Mouse (Mus musculus) midbrain, postnatal 0 days (tissue): Measurements from ENCODE around the gene Crlf1. TPM values are rescaled to one million over a fixed set of nuclear protein-coding genes. Genes with fewer than 3 reads are reported as not detected.

Source experiments
- ATAC-seq: fragments of 200-750 bp; cut with Nextera tagmentation; 2 replicates; pipeline ENCODE4 v1.8.0; 2017; ENCODE audit warnings: moderate number of reproducible peaks, mild to moderate bottlenecking, moderate TSS enrichment, moderate library complexity; ENCODE audit not compliant: low FRiP score
- DNase-seq: peaks from one replicate; pipeline ENCODE4 v3.0.0-alpha.2; 2015; ENCODE audit warnings: low spot score
- H3K27ac ChIP-seq: fragments of 300-500 bp; sonication (generic); 2 replicates; pipeline ENCODE4 v1.5.1; 2014; ENCODE audit warnings: low read depth, mild to moderate bottlenecking, low read length, mixed read lengths
- H3K27me3 ChIP-seq: fragments of 300-500 bp; sonication (generic); 2 replicates; pipeline ENCODE4 v1.6.1; 2014; ENCODE audit warnings: low read length, control low read depth, mixed read lengths; ENCODE audit not compliant: insufficient read depth
- H3K36me3 ChIP-seq: fragments of 300-500 bp; sonication (generic); 2 replicates; pipeline ENCODE4 v1.6.1; 2014; ENCODE audit warnings: low read length, control low read depth, mixed read lengths; ENCODE audit not compliant: insufficient read depth
- H3K4me1 ChIP-seq: fragments of 300-500 bp; sonication (generic); 2 replicates; pipeline ENCODE4 v1.6.1; 2014; ENCODE audit warnings: mild to moderate bottlenecking, control low read depth, antibody characterized with exemption, low read length, mixed read lengths; ENCODE audit not compliant: insufficient read depth
- H3K4me2 ChIP-seq: fragments of 300-500 bp; sonication (generic); 2 replicates; pipeline ENCODE4 v1.6.1; 2014; ENCODE audit warnings: low read depth, mild to moderate bottlenecking, low read length, mixed read lengths; ENCODE audit not compliant: poor library complexity, severe bottlenecking
- H3K4me3 ChIP-seq: fragments of 300-500 bp; sonication (generic); 2 replicates; pipeline ENCODE4 v1.5.1; 2014; ENCODE audit warnings: low read depth, mild to moderate bottlenecking, low read length, moderate library complexity
- H3K9ac ChIP-seq: fragments of 300-500 bp; sonication (generic); replicated peaks from 2 replicates; pipeline ENCODE4 v1.6.1; 2014; ENCODE audit warnings: mild to moderate bottlenecking, low read length, moderate library complexity, mixed read lengths; ENCODE audit not compliant: poor library complexity, severe bottlenecking
- H3K9me3 ChIP-seq: fragments of 300-500 bp; sonication (generic); 2 replicates; pipeline ENCODE4 v1.6.1; 2016; ENCODE audit warnings: low read length, control low read depth
- CTCF ChIP-seq: IDR thresholded peaks from 2 replicates; pipeline ENCODE4 v1.5.1; 2016; ENCODE audit warnings: antibody characterized with exemption, mild to moderate bottlenecking
- WGBS: fragments of 180-500 bp; shearing (Covaris S2); extraction: QIAGEN DNeasy Blood & Tissue Kit; methylation state at CpG from one replicate; pipeline ENCODE4 v1.1.7; 2014; 5-methylcytosine and 5-hydroxymethylcytosine counted together
- polyA plus RNA-seq: library from polyadenylated mRNA; unstranded; fragments of >200 nt; fragmentation: Nextera tagmentation; extraction: Ambion mirVana; gene quantifications from 2 replicates; pipeline ENCODE4 v1.2.1, GENCODE M21; 2015
- total RNA-seq: library from RNA; depleted of rRNA; stranded (reverse); fragments of >200 nt; gene quantifications from 2 replicates; pipeline ENCODE4 v1.2.3, GENCODE M21; 2014; rRNA removed

Crlf1 gene
- total and polyA plus RNA-seq, 2 experiments from 2014 or later: 4.1 to 10.9 TPM

DNA sequence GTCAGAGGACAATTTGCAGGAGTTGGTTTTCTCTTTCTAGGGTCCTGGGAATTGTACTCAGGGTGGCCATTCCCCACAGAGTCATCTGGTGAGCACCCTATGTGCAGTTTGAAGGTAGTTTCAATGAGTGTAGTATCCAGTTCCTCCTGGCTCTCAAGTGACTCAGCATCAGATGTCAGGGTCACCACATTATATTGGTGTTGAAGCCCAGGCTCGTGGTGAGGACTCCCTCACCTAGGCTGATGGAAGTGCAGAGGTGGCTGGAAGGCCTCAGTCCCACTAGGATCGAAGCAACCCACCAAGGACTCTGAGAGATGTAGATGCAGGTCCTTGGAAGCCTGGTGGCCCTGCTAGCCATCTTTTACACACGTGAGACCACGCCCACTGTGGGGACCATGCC, 53.5 kb downstream of the Crlf1 start:
- H3K4me1 ChIP-seq: no peaks in the 10 kb centered on the region
- H3K27me3 ChIP-seq: no peaks in the 10 kb centered on the region
- no peak overlapping the region for H3K4me2 ChIP-seq
- ATAC-seq (no peak), DNase-seq (no peak)
- no peaks in the 10 kb centered on the region for H3K9me3 ChIP-seq
- H3K36me3 ChIP-seq: no peaks in the 10 kb centered on the region
- no peak overlapping the region for H3K9ac ChIP-seq
- WGBS: 89% methylated on average over 4 of the region's 4 CpGs
- no peak for TF ChIP-seq CTCF
- no peak overlapping the region for H3K27ac ChIP-seq
- no peak overlapping the region for H3K4me3 ChIP-seq

GRCm38 (mm10) chr8:70547762-70548161, 54.8 kb downstream of the Crlf1 start:
- Histone ChIP-seq H3K9ac (no peak overlapping the region), H3K27me3 (no peaks in the 10 kb centered on the region), H3K4me1 (no peaks in the 10 kb centered on the region), H3K27ac (no peak overlapping the region), H3K9me3 (no peaks in the 10 kb centered on the region), H3K36me3 (no peaks in the 10 kb centered on the region), H3K4me3 (no peak overlapping the region), H3K4me2 (no peak overlapping the region)
- no peak for TF ChIP-seq CTCF
- DNase-seq (no peak), ATAC-seq (no peak)
- 93% methylated on average over 6 of the region's 6 CpGs for WGBS

DNA sequence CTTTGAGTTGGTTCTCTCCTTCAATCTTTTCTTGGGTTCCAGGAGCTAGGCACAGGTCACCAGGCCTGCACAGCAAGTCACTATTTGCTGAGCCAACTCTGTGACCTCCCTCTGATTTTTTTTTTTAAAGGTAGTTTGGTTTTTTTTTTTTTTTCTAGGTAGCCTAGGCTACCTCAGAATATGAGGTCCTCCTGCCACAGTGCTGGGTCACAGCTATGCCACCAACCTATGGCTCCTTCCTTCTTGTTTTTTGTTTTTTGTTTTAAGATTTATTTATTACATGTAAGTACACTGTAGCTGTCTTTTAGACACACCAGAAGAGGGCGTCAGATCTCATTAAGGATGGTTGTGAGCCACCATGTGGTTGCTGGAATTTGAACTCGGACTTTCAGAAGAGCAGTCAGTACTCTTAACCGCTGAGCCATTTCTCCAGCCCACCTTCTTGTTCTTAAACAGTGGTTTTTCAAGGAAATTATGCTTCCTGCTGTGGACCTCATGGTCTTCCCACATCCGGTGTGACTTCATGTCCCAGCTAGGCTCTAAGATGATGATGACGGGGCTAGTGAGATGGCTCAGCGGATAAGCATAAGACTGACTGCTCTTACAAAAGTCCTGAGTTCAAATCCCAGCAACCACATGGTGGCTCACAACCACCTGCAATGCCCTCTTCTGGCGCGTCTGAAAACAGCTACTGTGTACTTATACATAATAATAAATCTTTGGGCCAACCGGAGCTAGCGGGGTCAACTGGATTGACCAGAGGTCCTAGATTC, 56.6 kb downstream of the Crlf1 start:
- WGBS: 93% methylated on average over 10 of the region's 10 CpGs
- H3K36me3 ChIP-seq: no peaks in the 10 kb centered on the region
- H3K9me3 ChIP-seq: no peaks in the 10 kb centered on the region
- DNase-seq (no peak), ATAC-seq (no peak)
- no peak overlapping the region for H3K27ac ChIP-seq
- no peaks in the 10 kb centered on the region for H3K4me1 ChIP-seq
- H3K4me2 ChIP-seq: no peak overlapping the region
- H3K4me3 ChIP-seq: no peak overlapping the region
- H3K27me3 ChIP-seq: no peaks in the 10 kb centered on the region
- H3K9ac ChIP-seq: no peak overlapping the region
- no peak for TF ChIP-seq CTCF

DNA sequence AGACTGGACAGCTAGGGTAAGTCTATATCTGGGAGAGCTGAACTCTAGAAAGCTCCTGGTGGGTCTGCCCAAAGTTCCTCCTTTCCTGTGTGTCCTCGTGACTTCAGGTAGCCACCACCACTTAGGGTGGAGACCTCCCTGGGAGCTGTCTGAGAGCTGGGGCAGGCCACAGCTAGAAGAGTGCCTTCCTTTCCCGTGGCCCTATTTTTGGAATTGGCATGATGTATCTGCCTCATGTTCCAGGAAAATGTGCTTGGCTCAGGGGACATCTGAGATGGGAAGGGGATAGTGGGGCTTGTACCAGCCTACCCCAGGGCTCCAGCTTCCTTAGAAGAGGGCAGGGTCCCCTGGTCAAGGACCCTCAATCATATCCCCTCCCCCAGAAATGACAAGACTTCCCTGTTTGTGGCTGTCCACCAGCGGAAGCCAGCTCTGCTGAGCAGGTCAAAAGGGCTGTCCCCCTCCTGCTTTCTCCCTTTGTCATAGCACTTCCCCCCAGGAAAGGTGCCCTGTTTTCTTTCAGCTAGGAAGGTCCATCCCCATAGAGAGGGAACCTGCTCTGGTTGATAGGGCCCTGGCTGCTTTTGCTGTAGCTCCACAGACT, 58.7 kb downstream of the Crlf1 start:
- 86% methylated on average over 3 of the region's 3 CpGs for WGBS

DNA sequence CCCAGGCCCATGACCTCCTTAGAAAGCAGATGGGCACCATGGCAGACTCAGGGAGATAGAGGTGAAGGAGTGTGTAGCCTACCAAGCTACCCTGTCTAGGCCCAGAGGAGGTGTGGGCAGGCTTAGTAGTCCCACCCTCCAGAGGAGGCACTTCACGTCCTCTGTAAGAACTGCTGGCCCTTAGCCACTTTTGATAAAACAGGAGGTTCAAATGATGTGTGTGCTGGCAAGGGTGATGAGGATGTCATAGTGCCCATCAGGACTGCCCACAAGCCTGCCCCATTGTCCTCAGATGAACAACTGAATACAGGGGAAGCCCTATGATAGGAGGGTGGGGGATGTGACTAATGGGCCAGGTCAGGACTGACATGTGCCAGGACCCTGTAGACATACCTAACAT, 59.9 kb downstream of the Crlf1 start:
- 61% methylated on average over 1 of the region's 1 CpGs for whole genome bisulfite sequencing
- no peak for DNase-seq
- Histone ChIP-seq H3K27me3 (no peaks in the 10 kb centered on the region), H3K4me1 (no peaks in the 10 kb centered on the region), H3K4me3 (no peak overlapping the region), H3K4me2 (no peak overlapping the region), H3K27ac (no peak overlapping the region), H3K9me3 (no peaks in the 10 kb centered on the region), H3K9ac (no peak overlapping the region), H3K36me3 (peaks cover 3% of the 10 kb centered on the region; the same call in 1 of the 2 replicates)
- TF ChIP-seq CTCF: no peak
- no peak for ATAC-seq

More for the DNA sequence above, 58.7 kb downstream of the Crlf1 start:
- TF ChIP-seq CTCF: no peak
- H3K36me3 ChIP-seq: no peaks in the 10 kb centered on the region
- H3K9me3 ChIP-seq: no peaks in the 10 kb centered on the region
- H3K4me3 ChIP-seq: no peak overlapping the region
- H3K9ac ChIP-seq: no peak overlapping the region
- DNase-seq (no peak), ATAC-seq (no peak)
- no peak overlapping the region for H3K4me2 ChIP-seq
- no peaks in the 10 kb centered on the region for H3K27me3 ChIP-seq
- no peak overlapping the region for H3K27ac ChIP-seq
- H3K4me1 ChIP-seq: no peaks in the 10 kb centered on the region

Other genes starting within 250 kb of the Crlf1 start
- 36.4 and 49.7 TPM in 2 replicates for gene Homer3, start 210.3 kb upstream of the Crlf1 start, total RNA-seq
- gene Homer3, start 210.3 kb upstream of the Crlf1 start, polyA plus RNA-seq: 13.8 and 18.3 TPM in 2 replicates
- 43.6 and 46.3 TPM in 2 replicates for gene Ddx49, start 190.7 kb upstream of the Crlf1 start, total RNA-seq
- gene Ddx49, start 190.7 kb upstream of the Crlf1 start, polyA plus RNA-seq: 41.2 and 47.0 TPM in 2 replicates
- 97.1 and 106 TPM in 2 replicates for gene Cope, start 190.6 kb upstream of the Crlf1 start, total RNA-seq
- gene Cope, start 190.6 kb upstream of the Crlf1 start, polyA plus RNA-seq: 264 and 291 TPM in 2 replicates
- gene Cers1, start 177.4 kb upstream of the Crlf1 start, total RNA-seq: 65.1 and 86.5 TPM in 2 replicates
- gene Cers1, start 177.4 kb upstream of the Crlf1 start, polyA plus RNA-seq: 47.9 and 51.3 TPM in 2 replicates
- not detected in 2 replicates for gene Gdf1, start 163.3 kb upstream of the Crlf1 start, total RNA-seq
- 4.8 and 5.3 TPM in 2 replicates for gene Gdf1, start 163.3 kb upstream of the Crlf1 start, polyA plus RNA-seq
- gene Upf1, start 139.9 kb upstream of the Crlf1 start, total RNA-seq: 39.6 and 45.4 TPM in 2 replicates
- gene Upf1, start 139.9 kb upstream of the Crlf1 start, polyA plus RNA-seq: 9.1 and 9.7 TPM in 2 replicates
- gene Comp, start 119.6 kb upstream of the Crlf1 start, total RNA-seq: 0.19 and 0.49 TPM in 2 replicates
- 0.38 and 0.77 TPM in 2 replicates for gene Comp, start 119.6 kb upstream of the Crlf1 start, polyA plus RNA-seq
- 56.3 and 57.4 TPM in 2 replicates for gene Crtc1, start 53.6 kb upstream of the Crlf1 start, total RNA-seq
- 46.5 and 47.8 TPM in 2 replicates for gene Crtc1, start 53.6 kb upstream of the Crlf1 start, polyA plus RNA-seq
- gene Klhl26, start 16.2 kb upstream of the Crlf1 start, total RNA-seq: 48.9 and 51.0 TPM in 2 replicates
- gene Klhl26, start 16.2 kb upstream of the Crlf1 start, polyA plus RNA-seq: 39.4 TPM in 2 replicates
- gene Tmem59l, start 5.8 kb upstream of the Crlf1 start, total RNA-seq: 168 and 206 TPM in 2 replicates
- 203 and 226 TPM in 2 replicates for gene Tmem59l, start 5.8 kb upstream of the Crlf1 start, polyA plus RNA-seq
- 118 and 121 TPM in 2 replicates for gene Rex1bd, start 13.6 kb downstream of the Crlf1 start, total RNA-seq
- gene Rex1bd, start 13.6 kb downstream of the Crlf1 start, polyA plus RNA-seq: 198 and 212 TPM in 2 replicates
- 357 and 402 TPM in 2 replicates for gene Uba52, start 17.6 kb downstream of the Crlf1 start, total RNA-seq
- 721 and 736 TPM in 2 replicates for gene Uba52, start 17.6 kb downstream of the Crlf1 start, polyA plus RNA-seq
- 490 and 533 TPM in 2 replicates for gene Fkbp8, start 34.6 kb downstream of the Crlf1 start, total RNA-seq
- gene Fkbp8, start 34.6 kb downstream of the Crlf1 start, polyA plus RNA-seq: 351 and 386 TPM in 2 replicates
- 36.3 and 38.2 TPM in 2 replicates for gene Kxd1, start 34.8 kb downstream of the Crlf1 start, total RNA-seq
- gene Kxd1, start 34.8 kb downstream of the Crlf1 start, polyA plus RNA-seq: 53.1 and 55.8 TPM in 2 replicates
- 10.2 and 14.1 TPM in 2 replicates for gene Ell, start 46.3 kb downstream of the Crlf1 start, total RNA-seq
- 12.6 and 13.2 TPM in 2 replicates for gene Ell, start 46.3 kb downstream of the Crlf1 start, polyA plus RNA-seq
- gene Isyna1, start 101.2 kb downstream of the Crlf1 start, total RNA-seq: 176 and 180 TPM in 2 replicates
- gene Isyna1, start 101.2 kb downstream of the Crlf1 start, polyA plus RNA-seq: 140 and 146 TPM in 2 replicates
- 279 and 392 TPM in 2 replicates for gene Ssbp4, start 115.7 kb downstream of the Crlf1 start, total RNA-seq
- 230 and 247 TPM in 2 replicates for gene Ssbp4, start 115.7 kb downstream of the Crlf1 start, polyA plus RNA-seq
- 1.8 and 2.2 TPM in 2 replicates for gene Lrrc25, start 123.0 kb downstream of the Crlf1 start, total RNA-seq
- 0.74 and 1.4 TPM in 2 replicates for gene Lrrc25, start 123.0 kb downstream of the Crlf1 start, polyA plus RNA-seq
- 0.22 and 1.8 TPM in 2 replicates for gene Gdf15, start 139.3 kb downstream of the Crlf1 start, total RNA-seq
- 0.26 and 0.32 TPM in 2 replicates for gene Gdf15, start 139.3 kb downstream of the Crlf1 start, polyA plus RNA-seq
- gene Pgpep1, start 167.2 kb downstream of the Crlf1 start, total RNA-seq: 40.2 and 60.6 TPM in 2 replicates
- 37.6 and 50.6 TPM in 2 replicates for gene Pgpep1, start 167.2 kb downstream of the Crlf1 start, polyA plus RNA-seq
- gene Lsm4, start 180.1 kb downstream of the Crlf1 start, total RNA-seq: 140 and 312 TPM in 2 replicates
- 157 and 169 TPM in 2 replicates for gene Lsm4, start 180.1 kb downstream of the Crlf1 start, polyA plus RNA-seq
- 470 and 553 TPM in 2 replicates for gene Jund, start 205.8 kb downstream of the Crlf1 start, total RNA-seq
- 91.0 and 99.3 TPM in 2 replicates for gene Jund, start 205.8 kb downstream of the Crlf1 start, polyA plus RNA-seq
- 0.22 TPM in 1 of 2 replicates, not detected in the other for gene Iqcn, start 210.3 kb downstream of the Crlf1 start, total RNA-seq
- 0.06 and 0.07 TPM in 2 replicates for gene Iqcn, start 210.3 kb downstream of the Crlf1 start, polyA plus RNA-seq
- gene Gm3336, start 225.4 kb downstream of the Crlf1 start, total RNA-seq: not detected in 2 replicates
- gene Gm3336, start 225.4 kb downstream of the Crlf1 start, polyA plus RNA-seq: not detected in 2 replicates
- gene Pde4c, start 230.6 kb downstream of the Crlf1 start, total RNA-seq: 0.77 and 1.5 TPM in 2 replicates
- 0.21 and 0.39 TPM in 2 replicates for gene Pde4c, start 230.6 kb downstream of the Crlf1 start, polyA plus RNA-seq